In genomic region chr16:91884196-91884595, GRCm38 (mm10) we compare ENCODE assay signal across 9 mouse cellular contexts.
DNase-seq lines count a peak whose midpoint lies in the region; TF ChIP-seq lines count a peak whose summit lies in the region.
"Had no signal": no experiment of that assay in that cellular context is flagged by ENCODE, and none has a peak within 500 bp of the region (broad histone marks: within the 10 kb centered on the region; RNA-seq: fewer than 3 reads in every experiment).

No protein-coding gene starts in this region.

- no peaks in the 10 kb centered on the region for H3K27me3 ChIP-seq in C2C12 (ENCODE audit: control insufficient read depth, insufficient read depth, insufficient read length)
- H3K27me3 ChIP-seq: midbrain, embryonic 12.5 days had no signal

- no peaks in the 10 kb centered on the region for H3K36me3 ChIP-seq in C2C12 (ENCODE audit: control insufficient read depth, insufficient read depth)

- no peaks in the 10 kb centered on the region for H3K79me2 ChIP-seq in C2C12 (ENCODE audit: control insufficient read depth, insufficient read depth)

- no peak overlapping the region for H3K27ac ChIP-seq in gastrocnemius, adult 2 months
- H3K27ac ChIP-seq: midbrain, embryonic 12.5 days had no signal

- H3ac ChIP-seq in C2C12 (ENCODE audit: control insufficient read depth, insufficient read length, low read depth): no peak overlapping the region

- no peaks in the 10 kb centered on the region for H3K79me3 ChIP-seq in C2C12 (ENCODE audit: low read depth)

- DNase-seq in gastrocnemius, adult 2 months: peak; percentile 53
- DNase-seq in gastrocnemius, postnatal 14 days: no peak
- DNase-seq in brain, adult 2 months (ENCODE audit: low read depth, low spot score): peak; percentile 71
- peak; percentile 81 for DNase-seq in liver
- DNase-seq in spleen, postnatal 10 days (ENCODE audit: low spot score in 2 of 2): peak; percentile 69 to 84
- DNase-seq in left cerebral cortex, adult 11 months (ENCODE audit: low spot score): no peak
- DNase-seq in ovary, postnatal 36 days (ENCODE audit: low spot score): no peak

- no peak overlapping the region for H3K4me3 ChIP-seq in gastrocnemius, adult 2 months
- no peak overlapping the region for H3K4me3 ChIP-seq in C2C12 (ENCODE audit: insufficient read depth, poor library complexity, severe bottlenecking)
- H3K4me3 ChIP-seq: midbrain, embryonic 12.5 days had no signal

- TF ChIP-seq CTCF in gastrocnemius, adult 2 months (IDR thresholded peaks at IDR 0.05): peak; percentile 69
- peak; percentile 52 for TF ChIP-seq CTCF in C2C12 (IDR thresholded peaks at IDR 0.05; ENCODE audit: control insufficient read depth, insufficient read depth, insufficient read length)

- intact Hi-C loops in gastrocnemius, adult 2 months (cut with DNase I): loop anchor here (5.0 kb wide), 2 partner anchors 37 to 157 kb away; partner anchors contain the start of genes Cryzl1 and Itsn1
- intact Hi-C loops in gastrocnemius, postnatal 14 days (cut with DNase I; ENCODE audit: low total_unique reads): no loop called here

TF ChIP-seq in C2C12, 6 proteins besides CTCF, POLR2A, EP300 and RAD21:
- no peak for TF ChIP-seq MYOD1 (IDR thresholded peaks at IDR 0.05; ENCODE audit: control insufficient read depth, insufficient read length, low read depth)
- TF ChIP-seq FOSL1 (IDR thresholded peaks at IDR 0.05; ENCODE audit: insufficient read depth, low read length, poor library complexity, severe bottlenecking): no peak
- no peak for TF ChIP-seq USF1 (IDR thresholded peaks at IDR 0.05; ENCODE audit: low read depth)
- no peak for TF ChIP-seq CEBPB (IDR thresholded peaks at IDR 0.05; ENCODE audit: low read depth)
- no peak for TF ChIP-seq MYOG (IDR thresholded peaks at IDR 0.05; ENCODE audit: control insufficient read depth, extremely low read depth, insufficient read length)
- TF ChIP-seq MAX (IDR thresholded peaks at IDR 0.05): no peak

Comparison
In these comparisons a context has a peak if more than half of its experiments do, and no peak if none do; other contexts are left out.
1. DNase-seq: peak in gastrocnemius, adult 2 months (single experiment), brain, adult 2 months (single experiment), liver (single experiment) and spleen, postnatal 10 days (2 of 2); none in gastrocnemius, postnatal 14 days (single experiment), left cerebral cortex, adult 11 months (single experiment) and ovary, postnatal 36 days (single experiment).